Mouse (Mus musculus) hindbrain, embryonic 11.5 days (tissue): ENCODE results near the gene Ctnnb1. TPM values are rescaled to one million over a fixed set of nuclear protein-coding genes. Genes with fewer than 3 reads are reported as not detected.

ENCODE experiments used
- ATAC-seq: fragments of 200-750 bp; cut with Nextera tagmentation; 2 replicates; pipeline ENCODE4 v1.8.0; 2017; ENCODE audit warnings: mild to moderate bottlenecking, moderate TSS enrichment, moderate library complexity; ENCODE audit not compliant: low FRiP score
- DNase-seq: peaks from one replicate; pipeline ENCODE4 v3.0.0-alpha.2; 2015; ENCODE audit warnings: low spot score
- H3K27ac ChIP-seq: fragments of 300-500 bp; sonication (generic); 2 replicates; pipeline ENCODE4 v1.5.1; 2014; ENCODE audit warnings: mild to moderate bottlenecking, low read depth, low read length
- H3K27me3 ChIP-seq: fragments of 300-500 bp; sonication (generic); 2 replicates; pipeline ENCODE4 v1.6.1; 2014; ENCODE audit warnings: mild to moderate bottlenecking, low read length, moderate library complexity, mixed read lengths; ENCODE audit not compliant: control insufficient read depth, insufficient read depth
- H3K36me3 ChIP-seq: fragments of 300-500 bp; sonication (generic); 2 replicates; pipeline ENCODE4 v1.6.1; 2014; ENCODE audit warnings: mild to moderate bottlenecking, low read length, moderate library complexity, mixed read lengths; ENCODE audit not compliant: control insufficient read depth, insufficient read depth
- H3K4me1 ChIP-seq: fragments of 300-500 bp; sonication (generic); replicated peaks from 2 replicates; pipeline ENCODE4 v1.6.1; 2014; ENCODE audit warnings: low read length, mixed read lengths; ENCODE audit not compliant: control insufficient read depth, insufficient read depth
- H3K4me2 ChIP-seq: fragments of 300-500 bp; sonication (generic); replicated peaks from 2 replicates; pipeline ENCODE4 v1.6.1; 2014; ENCODE audit warnings: mild to moderate bottlenecking, low read depth, low read length
- H3K4me3 ChIP-seq: fragments of 300-500 bp; sonication (generic); 2 replicates; pipeline ENCODE4 v1.5.1; 2014; ENCODE audit warnings: low read depth, low read length
- H3K9ac ChIP-seq: fragments of 300-500 bp; sonication (generic); 2 replicates; pipeline ENCODE4 v1.6.1; 2014; ENCODE audit warnings: low read depth, low read length
- H3K9me3 ChIP-seq: fragments of 300-500 bp; sonication (generic); 2 replicates; pipeline ENCODE4 v1.6.1; 2016; ENCODE audit warnings: low read length; ENCODE audit not compliant: control insufficient read depth
- WGBS: fragments of 180-500 bp; shearing (Covaris S2); extraction: QIAGEN DNeasy Blood & Tissue Kit; methylation state at CpG from one replicate; pipeline ENCODE4 v1.1.7; 2014; 5-methylcytosine and 5-hydroxymethylcytosine counted together
- polyA plus RNA-seq: library from polyadenylated mRNA; unstranded; fragments of >200 nt; fragmentation: Nextera tagmentation; extraction: Ambion mirVana; gene quantifications from 2 replicates; pipeline ENCODE4 v1.2.1, GENCODE M21; 2014

Gene Ctnnb1
- polyA plus RNA-seq, 1 experiment from 2014 or later: 804 TPM

DNA sequence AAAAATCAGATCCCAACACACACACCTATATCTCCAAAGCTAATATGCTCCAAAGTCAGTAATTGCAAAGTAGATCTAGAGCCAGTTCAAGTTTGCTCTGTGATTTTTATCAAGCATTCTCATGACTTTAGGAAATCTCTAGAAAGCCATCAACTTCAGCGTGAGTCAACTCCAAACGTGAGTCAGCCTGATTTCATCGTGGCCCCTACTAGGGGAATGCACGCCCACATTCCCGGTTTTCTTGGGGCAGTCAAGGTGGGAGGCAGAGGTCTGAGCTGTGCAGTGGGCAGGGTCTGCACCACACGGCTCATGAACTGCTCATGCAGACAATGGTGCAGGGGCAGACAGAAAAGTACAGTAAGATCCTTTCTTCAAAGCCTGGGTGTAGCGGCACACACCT, 76.9 kb downstream of the Ctnnb1 start:
- DNase-seq (no peak), ATAC-seq (no peak)
- Histone ChIP-seq H3K9ac (no peak overlapping the region), H3K27ac (no peak overlapping the region), H3K4me1 (no peaks in the 10 kb centered on the region), H3K27me3 (no peaks in the 10 kb centered on the region), H3K36me3 (no peaks in the 10 kb centered on the region), H3K4me2 (no peak overlapping the region), H3K4me3 (no peak overlapping the region), H3K9me3 (no peaks in the 10 kb centered on the region)
- 84% methylated on average over 7 of the region's 7 CpGs for WGBS
